In the genomic region with DNA sequence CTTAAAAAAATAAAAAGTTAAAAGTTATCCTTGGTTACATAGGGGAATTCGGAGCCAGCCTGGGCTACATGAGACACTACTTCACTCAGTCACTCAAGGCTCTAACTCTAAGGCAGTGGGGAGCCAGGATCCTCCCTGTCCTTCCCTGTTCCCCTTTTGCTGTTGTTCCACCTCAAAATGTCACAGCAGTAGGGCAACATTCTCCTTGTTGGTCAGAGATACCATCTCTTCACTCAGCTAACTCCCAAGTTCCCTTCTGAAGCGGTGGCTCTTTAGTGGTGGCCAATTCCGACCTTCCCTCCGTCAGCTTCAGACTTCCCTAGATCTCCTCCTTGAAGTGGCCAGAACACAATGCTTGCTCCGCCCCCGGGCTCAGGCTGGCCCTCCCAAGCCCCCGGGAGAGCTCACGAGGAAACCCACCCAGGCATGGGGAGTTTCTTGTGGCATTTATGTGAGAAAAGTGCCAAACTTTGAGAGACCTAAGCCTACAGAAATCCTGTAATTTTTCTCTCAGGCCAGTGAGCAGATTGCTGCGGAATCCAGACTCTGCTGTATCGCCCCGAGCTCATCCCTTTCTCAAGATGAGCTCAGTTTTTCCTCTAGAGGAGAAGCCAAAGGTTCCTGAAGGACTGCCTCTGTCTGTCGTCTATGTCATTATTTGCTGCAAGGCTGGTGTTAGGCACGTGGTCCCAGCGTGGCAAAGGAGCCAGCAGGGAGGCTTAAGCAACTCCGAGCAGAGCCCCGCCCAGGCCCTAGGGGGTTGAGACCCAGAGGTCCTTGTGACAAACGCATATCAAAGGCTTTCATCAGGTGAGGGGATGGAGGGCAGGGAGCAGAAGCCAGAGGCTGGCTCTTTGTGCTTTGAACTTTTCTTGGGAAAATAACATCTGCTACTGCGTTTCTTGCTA, we compare ENCODE assay signal across 8 mouse cellular contexts. TPM values are rescaled to one million over a fixed set of nuclear protein-coding genes. Genes with fewer than 3 reads are reported as not detected.
DNase-seq lines count a peak whose midpoint lies in the region; ATAC-seq and TF ChIP-seq lines count a peak whose summit lies in the region.

No protein-coding gene starts in this region.

- no peak overlapping the region for H3K27ac ChIP-seq in intestine, embryonic 14.5 days (ENCODE audit: low read depth)
- H3K27ac ChIP-seq in neural tube, embryonic 14.5 days (ENCODE audit: low read depth, low read length) = no peak overlapping the region

- no peaks in the 10 kb centered on the region for H3K9me3 ChIP-seq in intestine, embryonic 14.5 days (ENCODE audit: control insufficient read depth, low read length)
- H3K9me3 ChIP-seq in neural tube, embryonic 14.5 days (ENCODE audit: control insufficient read depth, low read length) = no peaks in the 10 kb centered on the region

- no peak for ATAC-seq in intestine, embryonic 14.5 days (replicated peaks; ENCODE audit: low FRiP score, low TSS enrichment, low read depth)
- ATAC-seq in neural tube, embryonic 14.5 days (ENCODE audit: low read depth) = no peak

- H3K9ac ChIP-seq in intestine, embryonic 14.5 days (ENCODE audit: low read length) = no peak overlapping the region; the same call in 1 of the 2 replicates
- no peak overlapping the region for H3K9ac ChIP-seq in neural tube, embryonic 14.5 days (replicated peaks; ENCODE audit: low read depth, low read length)

- H3K4me1 ChIP-seq in intestine, embryonic 14.5 days (replicated peaks; ENCODE audit: control insufficient read depth, insufficient read depth, low read length) = peaks cover 7% of the 10 kb centered on the region; the same call in 1 of the 2 replicates
- H3K4me1 ChIP-seq in lung, adult 2 months (ENCODE audit: control insufficient read depth, insufficient read depth, low read length) = no peaks in the 10 kb centered on the region
- H3K4me1 ChIP-seq in neural tube, embryonic 14.5 days (ENCODE audit: control insufficient read depth, insufficient read depth, low read length) = no peaks in the 10 kb centered on the region

- no peak for TF ChIP-seq CTCF in lung, adult 2 months (IDR thresholded peaks at IDR 0.05; ENCODE audit: insufficient read depth, low read length)

- peak overlapping the region; percentile 45 for H3K4me2 ChIP-seq in intestine, embryonic 14.5 days (ENCODE audit: low read length)
- H3K4me2 ChIP-seq in neural tube, embryonic 14.5 days (ENCODE audit: low read depth, low read length) = 0 out of 2 replicates have a peak overlapping the region, but pooled peaks have one; percentile 15

- 0 out of 2 replicates have a peak overlapping the region, but pooled peaks have one; percentile 8 for H3K4me3 ChIP-seq in intestine, embryonic 14.5 days (ENCODE audit: low read depth, low read length)
- H3K4me3 ChIP-seq in lung, adult 2 months (replicated peaks; ENCODE audit: extremely low read depth, low read depth, low read length) = no peak overlapping the region
- H3K4me3 ChIP-seq in neural tube, embryonic 14.5 days (ENCODE audit: low read depth, low read length) = no peak overlapping the region

- 0 out of 2 replicates have a peak, but pooled peaks cover 2% of the 10 kb centered on the region for H3K27me3 ChIP-seq in intestine, embryonic 14.5 days (replicated peaks; ENCODE audit: control insufficient read depth, insufficient read depth, low read length)
- no peaks in the 10 kb centered on the region for H3K27me3 ChIP-seq in neural tube, embryonic 14.5 days (ENCODE audit: control insufficient read depth, insufficient read depth, low read length)

- intact Hi-C loops in gastrocnemius, postnatal 14 days (cut with DNase I; ENCODE audit: low total_unique reads) = no loop called here

- WGBS in intestine, embryonic 14.5 days = 6% methylated on average over 18 of the region's 18 CpGs
- 4% methylated on average over 18 of the region's 18 CpGs for WGBS in lung, adult 2 months
- WGBS in neural tube, embryonic 14.5 days = 8% methylated on average over 18 of the region's 18 CpGs

- no peak for TF ChIP-seq POLR2A in lung, adult 2 months (IDR thresholded peaks at IDR 0.05; ENCODE audit: borderline replicate concordance, extremely low read depth, low read depth, low read length)

- DNase-seq in ES-CJ7 (ENCODE audit: low read depth, low spot score) = peak; percentile 98
- peak; percentile 52 for DNase-seq in adrenal gland, postnatal 25 days
- DNase-seq in gastrocnemius, postnatal 14 days = peak; percentile 26
- peak; percentile 63 for DNase-seq in intestine, embryonic 14.5 days (ENCODE audit: low spot score)
- DNase-seq in lung, adult 2 months = peak; percentile 17
- no peak for DNase-seq in frontal cortex, postnatal 14 days (ENCODE audit: low spot score in 2 of 2)
- DNase-seq in right cerebral cortex, adult 2 months (ENCODE audit: low spot score in 2 of 2) = no peak

- no peaks in the 10 kb centered on the region for H3K36me3 ChIP-seq in intestine, embryonic 14.5 days (ENCODE audit: control insufficient read depth, insufficient read depth, low read length)
- no peaks in the 10 kb centered on the region for H3K36me3 ChIP-seq in neural tube, embryonic 14.5 days (ENCODE audit: control insufficient read depth, insufficient read depth, low read length)

RNA-seq across cellular contexts. Expression of a gene that starts 31.3 kb away (rescaled TPM):
- total RNA-seq in adrenal gland, postnatal 25 days (2021) = 98.8 and 106 TPM in 2 replicates
- total RNA-seq in gastrocnemius, postnatal 14 days (2021) = 100 to 1,000 TPM; 105 to 106 TPM
- polyA plus RNA-seq in intestine, embryonic 14.5 days (2014; fragmentation: Nextera tagmentation; extraction: Ambion mirVana) = 172 and 186 TPM in 2 replicates
- 8.3 and 12.9 TPM in 2 replicates for polyA plus RNA-seq in lung, adult 2 months (2012; rRNA removed)
- 159 and 167 TPM in 2 replicates for polyA plus RNA-seq in neural tube, embryonic 14.5 days (2014; fragmentation: Nextera tagmentation; extraction: Ambion mirVana)

RNA-seq across cellular contexts. Expression of a gene that starts 37.1 kb away (rescaled TPM):
- total RNA-seq in adrenal gland, postnatal 25 days (2021) = 29.5 and 36.6 TPM in 2 replicates
- 10 to 100 TPM; 14.0 to 17.3 TPM for total RNA-seq in gastrocnemius, postnatal 14 days (2021)
- polyA plus RNA-seq in intestine, embryonic 14.5 days (2014; fragmentation: Nextera tagmentation; extraction: Ambion mirVana) = 22.2 and 22.6 TPM in 2 replicates
- polyA plus RNA-seq in lung, adult 2 months (2012; rRNA removed) = 13.1 and 15.4 TPM in 2 replicates
- polyA plus RNA-seq in neural tube, embryonic 14.5 days (2014; fragmentation: Nextera tagmentation; extraction: Ambion mirVana) = 21.4 and 23.9 TPM in 2 replicates

RNA-seq across cellular contexts. Expression of a gene that starts 40.1 kb away (rescaled TPM):
- 14.8 and 20.4 TPM in 2 replicates for total RNA-seq in adrenal gland, postnatal 25 days (2021)
- 10 to 100 TPM; 57.4 to 66.8 TPM for total RNA-seq in gastrocnemius, postnatal 14 days (2021)
- polyA plus RNA-seq in intestine, embryonic 14.5 days (2014; fragmentation: Nextera tagmentation; extraction: Ambion mirVana) = 18.2 and 22.1 TPM in 2 replicates
- polyA plus RNA-seq in lung, adult 2 months (2012; rRNA removed) = 27.2 and 39.0 TPM in 2 replicates
- polyA plus RNA-seq in neural tube, embryonic 14.5 days (2014; fragmentation: Nextera tagmentation; extraction: Ambion mirVana) = 45.2 and 51.3 TPM in 2 replicates

Comparison
In these comparisons a context has a peak if more than half of its experiments do, and no peak if none do; other contexts are left out.
1. DNase-seq: peak in ES-CJ7 (single experiment), adrenal gland, postnatal 25 days (single experiment), gastrocnemius, postnatal 14 days (single experiment), intestine, embryonic 14.5 days (single experiment) and lung, adult 2 months (single experiment); none in frontal cortex, postnatal 14 days (0 of 2) and right cerebral cortex, adult 2 months (0 of 2).
2. RNA of a gene that starts 31.3 kb away (polyA plus RNA-seq): 172 to 186 TPM in intestine, embryonic 14.5 days and 159 to 167 TPM in neural tube, embryonic 14.5 days; 8.3 to 12.9 TPM in lung, adult 2 months; every median in the first group is over 10 times any median in the second.